Mouse (Mus musculus) lung, embryonic 16.5 days (tissue): ENCODE measurements at regions not wholly inside any gene's neighbourhood (a gene's known extent, or its start where the extent isn't known, plus 50 kb on each side); places are given as distances from the start of the nearest gene placed in this dataset.

Experiments used
- ATAC-seq: fragments of 200-750 bp; cut with Nextera tagmentation; 2 replicates; pipeline ENCODE4 v1.8.0; 2017; ENCODE audit warnings: low read depth, mild to moderate bottlenecking, moderate library complexity
- H3K27ac ChIP-seq: fragments of 300-500 bp; sonication (generic); 2 replicates; pipeline ENCODE4 v1.5.1; 2014; ENCODE audit warnings: mild to moderate bottlenecking, control low read depth, low read length
- H3K27me3 ChIP-seq: fragments of 300-500 bp; sonication (generic); 2 replicates; pipeline ENCODE4 v1.6.1; 2014; ENCODE audit warnings: low read depth, low read length, mixed read lengths; ENCODE audit not compliant: control insufficient read depth, insufficient read depth
- H3K36me3 ChIP-seq: fragments of 300-500 bp; sonication (generic); 2 replicates; pipeline ENCODE4 v1.6.1; 2014; ENCODE audit warnings: low read length; ENCODE audit not compliant: control insufficient read depth, insufficient read depth
- H3K4me1 ChIP-seq: fragments of 300-500 bp; sonication (generic); replicated peaks from 2 replicates; pipeline ENCODE4 v1.6.1; 2014; ENCODE audit warnings: low read length, mixed read lengths; ENCODE audit not compliant: control insufficient read depth, insufficient read depth
- H3K4me2 ChIP-seq: fragments of 300-500 bp; sonication (generic); 2 replicates; pipeline ENCODE4 v1.6.1; 2014; ENCODE audit warnings: low read depth, low read length, control low read depth
- H3K4me3 ChIP-seq: fragments of 300-500 bp; sonication (generic); 2 replicates; pipeline ENCODE4 v1.5.1; 2014; ENCODE audit warnings: mild to moderate bottlenecking, low read length, control low read depth
- H3K9ac ChIP-seq: fragments of 300-500 bp; sonication (generic); 2 replicates; pipeline ENCODE4 v1.6.1; 2014; ENCODE audit warnings: low read length, control low read depth
- H3K9me3 ChIP-seq: fragments of 300-500 bp; sonication (generic); 2 replicates; pipeline ENCODE4 v1.6.1; 2016; ENCODE audit warnings: low read length; ENCODE audit not compliant: control insufficient read depth
- WGBS: fragments of 180-500 bp; shearing (Covaris S2); extraction: QIAGEN DNeasy Blood & Tissue Kit; methylation state at CpG from one replicate; pipeline ENCODE4 v1.1.7; 2014; 5-methylcytosine and 5-hydroxymethylcytosine counted together

GRCm38 (mm10) chr2:117587381-117587780, 244.6 kb upstream of the Rasgrp1 start:
- H3K4me2 ChIP-seq, result no peak overlapping the region
- H3K9me3 ChIP-seq, result no peaks in the 10 kb centered on the region
- no peak overlapping the region for H3K9ac ChIP-seq
- H3K27me3 ChIP-seq, result no peaks in the 10 kb centered on the region
- no peak overlapping the region for H3K27ac ChIP-seq
- WGBS, result 44% methylated on average over 3 of the region's 3 CpGs
- ATAC-seq, result peak; percentile 85
- H3K4me3 ChIP-seq, result no peak overlapping the region
- H3K4me1 ChIP-seq, result no peaks in the 10 kb centered on the region; the same call in 1 of the 2 replicates
- H3K36me3 ChIP-seq, result no peaks in the 10 kb centered on the region

- H3K27me3 ChIP-seq, result no peaks in the 10 kb centered on the region
- H3K27ac ChIP-seq, result no peak overlapping the region
- no peak overlapping the region for H3K4me2 ChIP-seq
- 37% methylated on average over 2 of the region's 2 CpGs for WGBS
- H3K4me1 ChIP-seq, result no peaks in the 10 kb centered on the region; the same call in 1 of the 2 replicates
- H3K36me3 ChIP-seq, result no peaks in the 10 kb centered on the region
- H3K9me3 ChIP-seq, result no peaks in the 10 kb centered on the region
- ATAC-seq, result no peak
- no peak overlapping the region for H3K4me3 ChIP-seq
- H3K9ac ChIP-seq, result no peak overlapping the region
Observed at GRCm38 (mm10) chr2:117595028-117595427, 252.2 kb upstream of the Rasgrp1 start.

- Histone ChIP-seq H3K4me2 (no peak overlapping the region), H3K4me1 (no peaks in the 10 kb centered on the region), H3K4me3 (no peak overlapping the region), H3K27me3 (no peaks in the 10 kb centered on the region), H3K27ac (no peak overlapping the region), H3K36me3 (no peaks in the 10 kb centered on the region), H3K9me3 (no peaks in the 10 kb centered on the region), H3K9ac (no peak overlapping the region)
- ATAC-seq, result no peak
Observed at GRCm38 (mm10) chr2:117597573-117597972, 254.8 kb upstream of the Rasgrp1 start.

DNA sequence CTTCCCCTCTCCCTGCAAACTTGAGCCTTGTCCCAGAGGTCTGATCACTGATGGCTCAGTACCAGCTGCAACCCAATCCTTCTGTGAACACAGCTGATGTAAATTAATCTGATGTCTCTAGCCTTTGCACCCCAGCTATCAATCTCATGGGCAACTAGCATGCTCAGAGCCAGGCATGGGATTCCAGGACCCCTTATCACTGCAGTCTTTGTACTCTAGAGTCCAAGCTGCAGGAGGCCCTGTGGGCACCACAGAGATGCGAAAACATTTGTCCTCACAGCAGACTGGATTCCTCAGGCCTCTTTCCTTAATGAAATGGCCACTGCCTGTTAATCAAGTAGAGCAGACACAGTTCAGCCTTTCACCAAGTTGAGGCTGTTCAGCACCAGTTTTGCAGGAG, 272.0 kb upstream of the Rasgrp1 start:
- Histone ChIP-seq H3K27ac (no peak overlapping the region), H3K4me2 (no peak overlapping the region), H3K36me3 (no peaks in the 10 kb centered on the region), H3K9me3 (no peaks in the 10 kb centered on the region), H3K4me1 (no peaks in the 10 kb centered on the region), H3K4me3 (no peak overlapping the region), H3K9ac (no peak overlapping the region), H3K27me3 (no peaks in the 10 kb centered on the region)
- 60% methylated on average over 1 of the region's 1 CpGs for WGBS
- no peak for ATAC-seq

- Histone ChIP-seq H3K9ac (no peak overlapping the region), H3K36me3 (no peaks in the 10 kb centered on the region), H3K27me3 (no peaks in the 10 kb centered on the region), H3K4me3 (no peak overlapping the region), H3K4me2 (no peak overlapping the region), H3K27ac (no peak overlapping the region), H3K9me3 (no peaks in the 10 kb centered on the region), H3K4me1 (no peaks in the 10 kb centered on the region)
- 78% methylated on average over 3 of the region's 3 CpGs for WGBS
- ATAC-seq, result no peak
Observed at GRCm38 (mm10) chr2:117618063-117618462, 275.3 kb upstream of the Rasgrp1 start.

- H3K9ac ChIP-seq, result no peak overlapping the region
- no peak overlapping the region for H3K27ac ChIP-seq
- no peak overlapping the region for H3K4me2 ChIP-seq
- ATAC-seq, result no peak
- no peaks in the 10 kb centered on the region for H3K9me3 ChIP-seq
- no peak overlapping the region for H3K4me3 ChIP-seq
- peaks cover 2% of the 10 kb centered on the region; the same call in 1 of the 2 replicates for H3K4me1 ChIP-seq
- H3K36me3 ChIP-seq, result no peaks in the 10 kb centered on the region
- H3K27me3 ChIP-seq, result no peaks in the 10 kb centered on the region
- WGBS, result 32% methylated on average over 3 of the region's 3 CpGs
Observed at GRCm38 (mm10) chr2:117623955-117624354, 281.2 kb upstream of the Rasgrp1 start.

GRCm38 (mm10) chr2:117634906-117635305, 292.1 kb upstream of the Rasgrp1 start:
- WGBS, result 55% methylated on average over 4 of the region's 4 CpGs
- ATAC-seq, result peak; percentile 45; the same call in 1 of the 2 replicates
- no peak overlapping the region for H3K9ac ChIP-seq

DNA sequence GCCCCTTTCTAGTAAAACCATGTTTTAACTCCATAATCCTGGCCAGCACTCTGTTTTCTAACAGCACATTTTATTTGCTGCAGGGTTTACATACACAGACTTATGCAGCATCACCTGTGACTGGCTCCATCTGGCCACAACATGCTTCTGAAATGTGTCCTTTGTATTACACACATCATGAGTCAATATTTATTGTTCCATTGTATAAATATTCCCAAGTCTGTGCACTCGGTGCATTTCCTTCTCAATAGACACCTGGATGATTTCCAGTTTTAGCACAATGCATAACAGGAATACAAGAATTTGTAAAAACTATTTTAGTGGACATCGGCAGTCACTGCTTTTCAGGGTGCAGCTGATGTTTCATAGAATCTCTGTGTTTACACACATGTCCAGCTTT, 294.6 kb upstream of the Rasgrp1 start:
- Histone ChIP-seq H3K27ac (no peak overlapping the region), H3K9me3 (no peaks in the 10 kb centered on the region), H3K4me3 (no peak overlapping the region), H3K27me3 (no peaks in the 10 kb centered on the region), H3K4me1 (peaks cover 5% of the 10 kb centered on the region), H3K4me2 (no peak overlapping the region), H3K36me3 (no peaks in the 10 kb centered on the region), H3K9ac (no peak overlapping the region)
- peak; percentile 38; the same call in 1 of the 2 replicates for ATAC-seq
- WGBS, result 10% methylated on average over 2 of the region's 2 CpGs

More at GRCm38 (mm10) chr2:117634906-117635305, 292.1 kb upstream of the Rasgrp1 start:
- Histone ChIP-seq H3K4me1 (peaks cover 5% of the 10 kb centered on the region), H3K4me3 (no peak overlapping the region), H3K9me3 (no peaks in the 10 kb centered on the region), H3K27me3 (no peaks in the 10 kb centered on the region), H3K36me3 (no peaks in the 10 kb centered on the region), H3K4me2 (no peak overlapping the region), H3K27ac (no peak overlapping the region)

- Histone ChIP-seq H3K27me3 (no peaks in the 10 kb centered on the region), H3K27ac (no peak overlapping the region), H3K36me3 (no peaks in the 10 kb centered on the region), H3K9me3 (no peaks in the 10 kb centered on the region), H3K4me2 (no peak overlapping the region), H3K4me3 (no peak overlapping the region), H3K9ac (no peak overlapping the region), H3K4me1 (peaks cover 3% of the 10 kb centered on the region; the same call in 1 of the 2 replicates)
- no peak for ATAC-seq
Observed at GRCm38 (mm10) chr2:117652101-117652500, 309.3 kb upstream of the Rasgrp1 start.

- Histone ChIP-seq H3K9ac (no peak overlapping the region), H3K9me3 (no peaks in the 10 kb centered on the region), H3K4me3 (no peak overlapping the region), H3K27ac (no peak overlapping the region), H3K4me2 (no peak overlapping the region), H3K36me3 (no peaks in the 10 kb centered on the region), H3K27me3 (no peaks in the 10 kb centered on the region), H3K4me1 (peaks cover 3% of the 10 kb centered on the region; the same call in 1 of the 2 replicates)
- WGBS, result 57% methylated on average over 2 of the region's 2 CpGs
- ATAC-seq, result no peak
Observed at GRCm38 (mm10) chr2:117652647-117653046, 309.8 kb upstream of the Rasgrp1 start.
